Mouse (Mus musculus) NIH3T3 (cell line): ENCODE results near the gene Commd8.

Experiments used
- DNase-seq: peaks from one replicate; pipeline ENCODE4 v3.0.0-alpha.2; 2012; ENCODE audit warnings: low read depth

The Commd8 gene

GRCm38 (mm10) chr5:72167594-72168284, at the start of gene Commd8:
Commd8 (minus strand) TSS chr5:72168189.
- peak; percentile 98 for DNase-seq

- no peak for DNase-seq
Observed at GRCm38 (mm10) chr5:72211741-72212140, 43.8 kb upstream of the Commd8 start.

DNA sequence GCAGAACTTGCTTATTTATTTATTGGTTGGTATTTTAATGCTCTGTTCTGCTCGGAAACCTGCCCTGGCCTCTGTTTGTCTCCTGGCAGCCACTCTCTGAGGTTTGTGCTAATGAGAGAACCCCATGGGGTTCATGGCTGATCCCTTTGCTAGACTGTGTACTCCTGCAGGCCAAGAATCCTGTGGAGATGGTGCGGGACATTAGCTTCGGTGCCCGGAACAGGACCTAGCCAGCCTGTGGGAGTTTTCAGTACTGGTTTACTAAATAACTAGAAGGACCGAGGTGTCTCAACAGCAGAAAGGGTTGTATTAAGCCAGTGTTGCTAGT, 42.8 kb upstream of the Commd8 start:
- no peak for DNase-seq

GRCm38 (mm10) chr5:72210123-72210811, 42.3 kb upstream of the Commd8 start:
- no peak for DNase-seq

DNA sequence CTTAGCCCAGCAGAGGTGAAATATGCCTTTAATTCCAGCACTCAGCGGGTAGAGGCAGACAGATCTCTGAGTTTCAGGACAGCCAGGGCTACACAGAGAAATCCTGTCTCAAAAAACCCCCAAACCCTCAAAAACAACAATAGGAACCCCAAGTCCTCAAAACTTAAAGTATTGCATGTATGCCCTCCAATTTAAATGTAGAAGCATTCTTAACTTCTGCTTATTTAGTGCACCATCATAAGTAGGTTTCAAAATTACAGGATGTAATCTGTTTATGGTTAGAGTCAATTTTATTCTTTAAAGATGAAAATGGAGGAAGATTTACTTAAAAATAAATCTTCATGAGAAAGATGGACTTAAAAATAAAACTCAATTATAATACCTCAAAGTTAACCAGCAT, 40.5 kb upstream of the Commd8 start:
- DNase-seq: no peak

GRCm38 (mm10) chr5:72205271-72205670, 37.3 kb upstream of the Commd8 start:
- no peak for DNase-seq

- no peak for DNase-seq
Observed at GRCm38 (mm10) chr5:72204507-72204906, 36.5 kb upstream of the Commd8 start.

GRCm38 (mm10) chr5:72203734-72204073, 35.7 kb upstream of the Commd8 start:
- peak; percentile 56 for DNase-seq

- DNase-seq: peak; percentile 93
Observed at GRCm38 (mm10) chr5:72203028-72203733, 35.2 kb upstream of the Commd8 start.

DNA sequence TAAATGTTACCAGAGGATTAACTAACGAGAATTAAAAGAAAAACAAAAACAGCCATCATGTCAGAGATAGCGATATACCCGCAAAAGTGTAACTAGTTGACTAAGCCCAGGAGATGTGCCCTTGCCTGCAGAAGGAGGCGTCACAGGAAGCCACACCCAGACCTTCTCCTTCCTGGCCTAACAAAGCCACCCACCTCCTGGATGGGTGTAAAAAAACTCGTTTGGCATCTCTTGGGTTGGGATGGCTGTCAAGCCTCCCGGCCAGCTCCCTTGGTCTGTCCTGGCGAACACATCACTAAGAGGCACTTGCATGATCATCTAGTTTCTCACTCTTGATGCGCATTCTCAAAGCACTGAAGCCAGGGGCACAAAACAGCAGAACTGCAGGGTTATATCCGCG, 34.0 kb upstream of the Commd8 start:
- no peak for DNase-seq

DNA sequence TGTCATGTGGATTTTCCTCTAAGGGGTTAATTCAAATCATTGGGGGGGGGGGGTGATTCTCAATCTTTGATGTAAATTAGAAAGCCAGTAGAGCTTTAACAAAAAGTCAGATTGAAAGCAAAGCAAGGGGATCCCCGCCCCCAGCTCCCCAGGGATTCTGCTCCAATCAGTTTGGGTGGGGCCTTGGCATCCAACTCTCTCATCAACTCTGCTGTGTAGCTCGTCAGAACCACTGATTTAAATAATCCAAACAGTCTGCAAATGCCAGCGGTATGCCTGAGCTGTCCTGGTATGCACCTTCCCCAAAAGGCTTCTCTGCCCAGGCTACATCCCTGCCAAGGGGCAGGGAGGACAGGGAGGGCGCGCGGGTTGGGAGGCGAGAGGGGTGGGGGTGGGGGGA, 33.6 kb upstream of the Commd8 start:
- no peak for DNase-seq

GRCm38 (mm10) chr5:72195442-72195841, 27.5 kb upstream of the Commd8 start:
- DNase-seq: no peak

- no peak for DNase-seq
Observed at GRCm38 (mm10) chr5:72191932-72192331, 23.9 kb upstream of the Commd8 start.

GRCm38 (mm10) chr5:72191154-72191553, 23.2 kb upstream of the Commd8 start:
- DNase-seq: no peak

GRCm38 (mm10) chr5:72184437-72185100, 16.6 kb upstream of the Commd8 start:
- DNase-seq: no peak

DNA sequence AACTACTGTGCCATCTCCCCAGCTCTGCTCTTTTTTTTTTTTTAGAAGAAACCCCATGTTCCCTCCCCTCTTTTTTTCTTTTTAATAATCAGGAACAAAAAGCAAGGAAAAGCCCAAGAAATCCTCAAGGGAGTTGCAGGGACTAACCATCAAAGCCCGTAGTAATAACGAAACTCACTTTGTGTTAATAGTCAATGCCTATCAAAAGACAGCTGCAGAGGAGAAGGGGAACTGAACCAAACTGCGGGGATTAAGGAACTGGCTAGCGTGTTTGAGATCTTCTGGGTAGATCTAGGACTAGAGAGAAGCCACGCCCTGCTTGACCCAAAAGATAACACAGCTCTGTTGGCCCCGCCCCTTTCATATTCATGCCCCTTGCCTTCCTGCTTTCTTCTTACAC, 15.9 kb upstream of the Commd8 start:
- no peak for DNase-seq

DNA sequence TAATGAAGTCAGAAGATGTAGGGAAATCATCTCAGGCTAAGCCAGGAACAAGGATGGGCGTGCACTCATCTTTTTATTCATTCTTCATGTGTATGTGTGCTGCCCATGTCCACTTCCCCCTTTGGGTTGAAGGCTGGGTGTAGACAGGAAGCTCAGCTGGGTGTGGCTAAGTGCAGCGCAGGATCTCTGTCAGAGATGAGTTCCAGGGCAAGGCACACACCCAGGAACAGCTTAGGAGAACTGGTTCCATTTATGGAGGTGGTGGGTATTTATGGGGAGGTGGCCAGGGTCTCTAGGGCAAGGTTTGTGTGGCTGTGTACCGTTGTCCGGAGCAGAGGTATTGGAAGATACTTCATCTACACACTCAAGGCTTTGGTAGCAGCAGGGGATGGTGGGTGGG, 14.8 kb upstream of the Commd8 start:
- DNase-seq: no peak

- no peak for DNase-seq
Observed at GRCm38 (mm10) chr5:72181194-72181593, 13.2 kb upstream of the Commd8 start.

DNA sequence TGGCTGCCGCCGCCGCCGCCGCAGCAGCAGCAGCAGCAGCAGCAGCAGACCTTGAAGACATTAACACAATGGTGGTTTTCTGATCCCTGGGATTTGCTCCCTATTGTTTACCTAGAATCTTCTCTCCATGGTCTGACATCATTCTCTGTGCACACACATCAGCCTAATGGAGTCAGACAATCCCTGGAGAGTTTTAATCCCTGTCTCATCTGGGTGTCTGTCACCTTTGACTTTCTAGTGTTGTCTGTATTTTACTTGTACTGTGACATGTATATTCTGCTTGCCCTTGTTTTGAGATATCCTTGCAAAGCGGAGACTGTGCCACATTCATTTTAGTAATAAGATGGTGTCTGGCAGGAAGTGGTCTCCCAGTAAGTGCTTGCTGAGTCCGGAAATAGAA, 7.5 kb upstream of the Commd8 start:
- DNase-seq: no peak

GRCm38 (mm10) chr5:72175050-72175449, 7.1 kb upstream of the Commd8 start:
- no peak for DNase-seq

- DNase-seq: no peak
Observed at GRCm38 (mm10) chr5:72173521-72173920, 5.5 kb upstream of the Commd8 start.

GRCm38 (mm10) chr5:72172675-72173074, 4.7 kb upstream of the Commd8 start:
- peak; percentile 78 for DNase-seq

GRCm38 (mm10) chr5:72170067-72170466, 2.1 kb upstream of the Commd8 start:
- DNase-seq: no peak
